Mouse (Mus musculus) thymus, adult 2 months (tissue): ENCODE results near the gene Gm20388. TPM values are rescaled to one million over a fixed set of nuclear protein-coding genes. Genes with fewer than 3 reads are reported as not detected.

Source experiments
- DNase-seq: peaks from one replicate; pipeline ENCODE4 v3.0.0; 2021
- H3K27ac ChIP-seq: fragments of 200-500 bp; 2 replicates; pipeline ENCODE4 v1.5.1; 2012; ENCODE audit warnings: low read length, control low read depth; ENCODE audit not compliant: control insufficient read depth, insufficient read depth
- H3K27me3 ChIP-seq: fragments of 200-500 bp; 2 replicates; pipeline ENCODE4 v1.6.1; 2012; ENCODE audit warnings: mild to moderate bottlenecking, low read length, moderate library complexity, mixed read lengths; ENCODE audit not compliant: control insufficient read depth, insufficient read depth
- H3K36me3 ChIP-seq: fragments of 200-500 bp; 2 replicates; pipeline ENCODE4 v1.6.1; 2012; ENCODE audit warnings: mild to moderate bottlenecking, low read length, moderate library complexity; ENCODE audit not compliant: control insufficient read depth, insufficient read depth
- H3K4me1 ChIP-seq: fragments of 200-500 bp; replicated peaks from 2 replicates; pipeline ENCODE4 v1.6.1; 2012; ENCODE audit warnings: low read length; ENCODE audit not compliant: control insufficient read depth, insufficient read depth
- H3K4me3 ChIP-seq: fragments of 200-500 bp; 2 replicates; pipeline ENCODE4 v1.5.1; 2012; ENCODE audit warnings: mild to moderate bottlenecking, low read length, control low read depth, moderate library complexity; ENCODE audit not compliant: control insufficient read depth, insufficient read depth
- CTCF ChIP-seq: fragments of 200-500 bp; IDR thresholded peaks from 2 replicates; pipeline ENCODE4 v1.5.1; 2012; ENCODE audit warnings: mild to moderate bottlenecking, control low read depth, low read length, moderate library complexity, borderline replicate concordance; ENCODE audit not compliant: control insufficient read depth, poor library complexity, insufficient read depth; ENCODE audit errors: extremely low read depth
- POLR2A ChIP-seq: fragments of 200-500 bp; IDR thresholded peaks from 2 replicates; pipeline ENCODE4 v1.6.1; 2012; ENCODE audit warnings: mild to moderate bottlenecking, low read length, control low read depth, moderate library complexity; ENCODE audit not compliant: control insufficient read depth, poor library complexity, insufficient read depth; ENCODE audit errors: extremely low read depth
- WGBS: fragments of 180-500 bp; shearing (Covaris S2); methylation state at CpG from one replicate; pipeline ENCODE4 v1.1.7; 2018; 5-methylcytosine and 5-hydroxymethylcytosine counted together
- polyA plus RNA-seq: library from polyadenylated mRNA; depleted of rRNA; stranded (reverse); fragments of >200 nt; gene quantifications from 2 replicates; pipeline ENCODE4 v1.2.3, GENCODE M21; 2012

The Gm20388 gene
- polyA plus RNA-seq, 1 experiment, result 103 TPM

DNA sequence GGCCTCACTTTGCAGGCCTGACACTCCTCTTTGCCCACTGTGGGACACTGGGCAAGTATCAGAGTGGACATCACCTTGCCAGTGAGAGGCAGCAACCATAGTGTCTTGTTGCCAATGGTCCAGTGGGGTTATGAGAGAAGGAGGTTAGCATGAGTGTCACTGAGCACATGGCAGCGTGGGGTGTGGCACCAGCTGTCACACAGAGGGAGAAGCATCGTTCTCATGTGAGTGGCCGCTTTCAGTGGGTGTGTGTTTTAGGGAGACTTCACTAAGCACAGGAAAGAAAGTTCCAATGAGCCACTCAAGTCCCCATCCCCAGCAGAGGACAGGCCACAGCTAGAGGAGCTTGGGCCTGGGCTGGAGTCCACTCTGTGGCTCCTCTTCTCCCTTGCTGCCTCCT, 144.2 kb downstream of the Gm20388 start:
- peaks cover 28% of the 10 kb centered on the region for H3K4me1 ChIP-seq
- no peak overlapping the region for H3K4me3 ChIP-seq
- no peaks in the 10 kb centered on the region for H3K27me3 ChIP-seq
- no peaks in the 10 kb centered on the region for H3K36me3 ChIP-seq
- 97% methylated on average over 3 of the region's 3 CpGs for WGBS
- DNase-seq, result no peak
- TF ChIP-seq CTCF, result no peak
- no peak for TF ChIP-seq POLR2A
- no peak overlapping the region for H3K27ac ChIP-seq

DNA sequence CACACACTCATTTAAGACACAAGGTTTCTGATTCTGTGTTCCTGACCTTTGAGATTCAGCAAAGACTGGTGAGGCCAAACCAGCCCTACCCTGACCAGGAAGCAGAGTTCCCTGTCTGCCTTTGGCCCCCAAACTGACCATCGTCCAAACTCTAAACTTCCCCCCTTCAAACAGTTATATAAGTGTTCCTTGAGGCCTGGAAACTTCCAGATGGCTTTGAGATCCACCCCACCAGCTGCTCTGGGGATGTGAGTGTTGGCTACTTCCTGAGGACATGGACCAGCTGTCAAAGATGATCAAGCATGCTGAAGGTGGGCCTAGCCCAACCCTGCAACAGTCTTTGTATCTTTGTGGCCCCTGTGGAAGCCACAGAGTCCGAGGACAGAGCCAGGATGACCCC, 146.4 kb downstream of the Gm20388 start:
- H3K36me3 ChIP-seq, result no peaks in the 10 kb centered on the region
- no peak overlapping the region for H3K4me3 ChIP-seq
- H3K4me1 ChIP-seq, result peaks cover 7% of the 10 kb centered on the region
- H3K27ac ChIP-seq, result no peak overlapping the region
- WGBS, result 93% methylated on average over 2 of the region's 2 CpGs
- H3K27me3 ChIP-seq, result no peaks in the 10 kb centered on the region
- no peak for DNase-seq
- TF ChIP-seq CTCF, result no peak
- no peak for TF ChIP-seq POLR2A

DNA sequence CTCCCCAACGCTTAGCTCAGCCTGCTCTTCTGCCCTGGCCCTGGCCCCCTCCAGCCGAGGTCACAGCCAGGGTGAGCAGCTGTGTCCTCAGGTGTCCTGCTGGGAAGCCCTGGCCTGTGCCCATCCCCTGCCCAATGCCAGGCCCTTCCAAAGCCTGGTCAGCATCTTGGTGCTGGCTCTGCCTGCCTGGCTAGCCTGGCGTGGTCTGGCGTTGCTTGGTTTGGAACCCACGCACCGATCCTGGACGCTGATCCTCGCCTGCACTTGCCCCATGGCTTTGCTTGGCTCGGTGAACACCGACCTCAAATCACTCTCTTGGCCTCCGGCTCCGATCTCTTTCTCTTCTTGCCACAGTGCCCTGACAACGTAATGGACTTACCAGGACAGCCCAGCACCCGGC, 152.1 kb downstream of the Gm20388 start:
- Histone ChIP-seq H3K4me1 (peaks cover 30% of the 10 kb centered on the region), H3K36me3 (no peaks in the 10 kb centered on the region), H3K27ac (peak overlapping the region; percentile 48), H3K27me3 (no peaks in the 10 kb centered on the region), H3K4me3 (no peak overlapping the region)
- TF ChIP-seq CTCF (no peak), POLR2A (no peak)
- no peak for DNase-seq
- 93% methylated on average over 14 of the region's 14 CpGs for WGBS

DNA sequence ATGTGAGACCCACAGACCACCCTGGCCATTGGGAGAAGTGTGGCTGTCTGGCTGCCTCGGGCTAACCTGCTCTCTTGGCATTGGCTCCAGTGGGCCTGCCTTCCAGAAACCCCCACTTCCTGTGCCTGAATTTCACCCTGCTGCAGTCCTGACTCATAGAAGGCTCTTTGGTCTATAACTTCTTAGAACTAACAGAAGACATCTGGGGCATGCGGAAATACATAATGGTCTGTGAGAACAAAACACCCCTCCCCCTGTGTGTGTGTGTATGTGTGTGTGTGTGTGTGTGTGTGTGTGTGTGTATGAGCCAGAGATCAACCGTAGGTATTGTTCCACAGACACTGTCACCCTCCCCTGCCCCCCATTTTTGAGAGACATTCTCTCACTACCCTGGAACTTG, 152.7 kb downstream of the Gm20388 start:
- Histone ChIP-seq H3K27ac (peak overlapping the region; percentile 80), H3K4me1 (peaks cover 36% of the 10 kb centered on the region), H3K4me3 (no peak overlapping the region), H3K36me3 (no peaks in the 10 kb centered on the region), H3K27me3 (no peaks in the 10 kb centered on the region)
- no peak for TF ChIP-seq POLR2A
- no peak for TF ChIP-seq CTCF
- peak; percentile 56 for DNase-seq
- WGBS, result 15% methylated on average over 3 of the region's 3 CpGs

DNA sequence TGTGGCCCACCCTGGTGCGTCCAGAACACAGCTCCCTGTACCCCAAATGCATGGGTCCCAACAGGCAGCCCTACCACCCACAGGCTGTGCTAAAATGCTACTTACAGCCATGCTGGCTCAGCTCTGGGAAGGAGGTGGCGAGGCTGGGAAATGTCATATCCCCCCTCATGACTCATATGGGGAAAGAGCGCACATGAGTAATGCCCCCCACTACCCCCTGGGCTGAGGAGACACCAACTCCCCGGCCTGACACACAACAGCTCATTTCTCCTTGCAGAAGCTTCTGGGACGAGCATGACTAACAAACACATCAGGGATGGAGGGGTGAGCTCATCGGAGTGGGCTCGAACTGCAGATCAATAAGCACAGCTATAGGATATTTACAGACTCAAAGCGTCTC, 155.0 kb downstream of the Gm20388 start:
- no peak overlapping the region for H3K27ac ChIP-seq
- DNase-seq, result no peak
- no peaks in the 10 kb centered on the region for H3K27me3 ChIP-seq
- WGBS, result 97% methylated on average over 8 of the region's 8 CpGs
- no peak for TF ChIP-seq POLR2A
- TF ChIP-seq CTCF, result no peak
- H3K4me3 ChIP-seq, result no peak overlapping the region
- H3K36me3 ChIP-seq, result no peaks in the 10 kb centered on the region
- H3K4me1 ChIP-seq, result peaks cover 40% of the 10 kb centered on the region

DNA sequence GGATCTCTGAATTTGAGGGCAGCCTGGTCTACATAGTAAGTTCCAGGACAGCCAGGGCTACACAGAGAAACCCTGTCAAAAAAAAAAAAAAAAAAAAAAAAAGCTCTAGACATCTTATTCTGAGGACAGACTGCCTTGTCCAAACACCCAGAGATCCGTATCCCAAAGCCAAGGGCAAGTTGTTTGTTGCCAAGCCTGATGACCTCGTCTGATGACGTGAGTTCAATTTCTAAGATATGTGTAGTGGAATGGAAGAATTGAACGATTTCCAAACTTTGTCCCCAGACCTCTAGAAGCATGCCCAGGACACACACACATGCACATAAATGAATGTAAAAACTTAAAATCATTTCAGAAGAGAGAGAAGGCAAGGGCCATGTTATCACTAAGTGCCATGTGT, 155.6 kb downstream of the Gm20388 start:
- Histone ChIP-seq H3K4me1 (peaks cover 41% of the 10 kb centered on the region), H3K4me3 (no peak overlapping the region), H3K36me3 (no peaks in the 10 kb centered on the region), H3K27ac (no peak overlapping the region), H3K27me3 (no peaks in the 10 kb centered on the region)
- no peak for DNase-seq
- 96% methylated on average over 4 of the region's 4 CpGs for WGBS
- TF ChIP-seq POLR2A (no peak), CTCF (no peak)
